Mouse (Mus musculus) heart, adult 2 months (tissue): ENCODE data around the gene Rprd1b.

Source experiments
- CTCF ChIP-seq: fragments of 200-600 bp; IDR thresholded peaks from 2 replicates; pipeline ENCODE4 v1.8.1; 2022; ENCODE audit warnings: antibody characterized with exemption, mild to moderate bottlenecking, moderate library complexity
- EP300 ChIP-seq: fragments of 200-500 bp; IDR thresholded peaks from 2 replicates; pipeline ENCODE4 v1.6.1; 2011; ENCODE audit warnings: low read depth, low read length, control low read depth; ENCODE audit not compliant: insufficient read depth
- POLR2A ChIP-seq: fragments of 200-500 bp; IDR thresholded peaks from 2 replicates; pipeline ENCODE4 v1.6.1; 2011; ENCODE audit warnings: mild to moderate bottlenecking, low read depth, low read length, control low read depth; ENCODE audit not compliant: insufficient read depth

GRCm38 (mm10) chr2:158137771-158138170 is 109.5 kb downstream of the Rprd1b start:
- no peak for TF ChIP-seq EP300
- no peak for TF ChIP-seq CTCF
- TF ChIP-seq POLR2A, result no peak
